11 mouse cellular contexts compared by ENCODE assay signal in genomic region chr7:113950888-113951287, GRCm38 (mm10).
"Had no signal": no experiment of that assay in that cellular context is flagged by ENCODE, and none has a peak within 500 bp of the region (broad histone marks: within the 10 kb centered on the region; RNA-seq: fewer than 3 reads in every experiment).

No protein-coding gene starts in this region.

- ATAC-seq: intestine, embryonic 16.5 days; liver, embryonic 12.5 days; midbrain, embryonic 13.5 days had no signal

- H3K9me3 ChIP-seq: limb, embryonic 15.5 days; liver, embryonic 12.5 days; midbrain, embryonic 13.5 days; stomach, embryonic 15.5 days had no signal

- H3K4me3 ChIP-seq: limb, embryonic 15.5 days; liver, embryonic 12.5 days; midbrain, embryonic 13.5 days; stomach, embryonic 15.5 days had no signal

- H3K36me3 ChIP-seq: limb, embryonic 15.5 days; liver, embryonic 12.5 days; midbrain, embryonic 13.5 days; stomach, embryonic 15.5 days had no signal

- H3K9ac ChIP-seq: limb, embryonic 15.5 days; liver, embryonic 12.5 days; midbrain, embryonic 13.5 days; stomach, embryonic 15.5 days had no signal

- H3K27ac ChIP-seq: limb, embryonic 15.5 days; liver, embryonic 12.5 days; midbrain, embryonic 13.5 days; stomach, embryonic 15.5 days had no signal

- H3K4me2 ChIP-seq: limb, embryonic 15.5 days; liver, embryonic 12.5 days; midbrain, embryonic 13.5 days; stomach, embryonic 15.5 days had no signal

- DNase-seq: kidney, adult 8-10 months; kidney, postnatal 25 days; layer of hippocampus, adult 9-11 months; layer of hippocampus, postnatal 36 days; right cerebral cortex, postnatal 14 days; thymus, postnatal 4 days had no signal

- H3K27me3 ChIP-seq: limb, embryonic 15.5 days; liver, embryonic 12.5 days; midbrain, embryonic 13.5 days; stomach, embryonic 15.5 days had no signal

- H3K4me1 ChIP-seq: limb, embryonic 15.5 days; liver, embryonic 12.5 days; midbrain, embryonic 13.5 days; stomach, embryonic 15.5 days had no signal
